Mouse (Mus musculus): Measurements from ENCODE around the gene Stmn1. TPM values are rescaled to one million over a fixed set of nuclear protein-coding genes. Genes with fewer than 3 reads are reported as not detected.

Stmn1 gene
- polyA plus RNA-seq, 1 experiment, result 2,202 TPM

DNA sequence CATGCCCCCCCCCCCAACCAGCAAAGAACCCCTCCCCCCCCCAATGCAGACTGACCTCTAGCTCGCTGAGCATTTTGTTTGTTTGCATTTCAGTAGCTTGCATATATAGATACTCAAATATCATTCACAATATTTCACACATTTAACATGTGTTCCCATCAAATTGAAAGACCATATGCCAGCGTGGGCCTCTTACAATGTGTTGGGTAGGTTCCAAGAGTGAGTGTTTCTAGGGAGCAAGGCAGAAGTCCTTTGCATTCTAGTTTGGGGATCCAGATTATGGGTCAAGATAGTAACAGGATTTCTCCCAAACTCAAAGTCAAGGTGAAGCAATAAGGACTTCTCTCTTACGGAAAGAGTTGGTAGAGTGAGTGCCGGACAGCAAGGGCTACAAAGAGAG lies 50.4 kb downstream of the Stmn1 start:
- TF ChIP-seq POLR2A (IDR thresholded peaks at IDR 0.05; ENCODE audit: borderline replicate concordance, extremely low read depth, insufficient read depth, insufficient read length, poor library complexity, severe bottlenecking) (no peak), CTCF (IDR thresholded peaks at IDR 0.05; ENCODE audit: borderline replicate concordance, extremely low read depth, insufficient read depth, insufficient read length) (no peak)
- no peak for DNase-seq (ENCODE audit: low read depth)

DNA sequence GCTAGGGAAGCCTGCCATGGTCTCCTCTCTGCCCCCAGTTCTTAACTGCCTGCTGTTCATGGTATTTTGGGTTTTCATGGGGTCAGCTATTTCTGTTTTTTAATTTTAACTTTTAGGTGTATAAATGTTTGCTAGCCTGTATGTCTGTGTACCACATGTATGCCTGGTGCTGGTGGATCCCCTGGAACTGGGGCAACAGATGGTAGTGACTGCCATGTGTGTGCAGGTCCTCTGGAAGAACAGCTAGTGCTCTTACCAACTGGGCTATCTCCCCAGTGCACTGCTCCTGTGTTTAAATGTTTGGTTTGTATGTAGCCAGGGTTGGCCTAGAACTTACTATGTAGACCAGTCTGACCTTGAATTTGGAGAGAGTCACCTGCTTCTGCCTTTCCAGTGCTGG lies 51.2 kb downstream of the Stmn1 start:
- DNase-seq (ENCODE audit: low read depth), result no peak
- TF ChIP-seq CTCF (IDR thresholded peaks at IDR 0.05; ENCODE audit: borderline replicate concordance, extremely low read depth, insufficient read depth, insufficient read length) (no peak), POLR2A (IDR thresholded peaks at IDR 0.05; ENCODE audit: borderline replicate concordance, extremely low read depth, insufficient read depth, insufficient read length, poor library complexity, severe bottlenecking) (no peak)

Other genes with a start within 250 kb of the Stmn1 start
- not detected in 2 replicates for gene Catsper4, start 240.9 kb upstream of the Stmn1 start, polyA plus RNA-seq (2012; rRNA removed)
- 0.30 and 0.34 TPM in 2 replicates for gene Cnksr1, start 229.9 kb upstream of the Stmn1 start, polyA plus RNA-seq (2012; rRNA removed)
- not detected in 2 replicates for gene E130218I03Rik, start 224.7 kb upstream of the Stmn1 start, polyA plus RNA-seq (2012; rRNA removed)
- gene Zfp593, start 222.7 kb upstream of the Stmn1 start, polyA plus RNA-seq (2012; rRNA removed), result 14.5 and 19.0 TPM in 2 replicates
- gene Gm30191, start 221.4 kb upstream of the Stmn1 start, polyA plus RNA-seq (2012; rRNA removed), result 0.33 and 0.64 TPM in 2 replicates
- 16.5 and 16.6 TPM in 2 replicates for gene Grrp1, start 214.2 kb upstream of the Stmn1 start, polyA plus RNA-seq (2012; rRNA removed)
- gene Pdik1l, start 180.4 kb upstream of the Stmn1 start, polyA plus RNA-seq (2012; rRNA removed), result 18.8 and 20.7 TPM in 2 replicates
- 0.13 and 0.33 TPM in 2 replicates for gene Trim63, start 153.2 kb upstream of the Stmn1 start, polyA plus RNA-seq (2012; rRNA removed)
- 0.05 TPM in 1 of 2 replicates, not detected in the other for gene Slc30a2, start 125.1 kb upstream of the Stmn1 start, polyA plus RNA-seq (2012; rRNA removed)
- gene Extl1, start 84.5 kb upstream of the Stmn1 start, polyA plus RNA-seq (2012; rRNA removed), result 0.32 and 0.40 TPM in 2 replicates
- gene Pafah2, start 72.0 kb upstream of the Stmn1 start, polyA plus RNA-seq (2012; rRNA removed), result 14.0 and 14.6 TPM in 2 replicates
- 19.6 and 21.3 TPM in 2 replicates for gene Paqr7, start 28.4 kb downstream of the Stmn1 start, polyA plus RNA-seq (2012; rRNA removed)
- gene Aunip, start 42.7 kb downstream of the Stmn1 start, polyA plus RNA-seq (2012; rRNA removed), result 2.8 and 3.9 TPM in 2 replicates
- gene Mtfr1l, start 67.1 kb downstream of the Stmn1 start, polyA plus RNA-seq (2012; rRNA removed), result 152 and 168 TPM in 2 replicates
- gene Selenon, start 83.8 kb downstream of the Stmn1 start, polyA plus RNA-seq (2012; rRNA removed), result 46.3 and 55.6 TPM in 2 replicates
- 5.0 and 10.7 TPM in 2 replicates for gene Man1c1, start 236.0 kb downstream of the Stmn1 start, polyA plus RNA-seq (2012; rRNA removed)

Data from brain, embryonic 14.5 days (tissue).